Mouse (Mus musculus): ENCODE measurements around the gene Slc25a25.

GRCm38 (mm10) chr2:32458300-32458699, 7.1 kb upstream of the Slc25a25 start:
- no peak for TF ChIP-seq POLR2A (IDR thresholded peaks at IDR 0.05; ENCODE audit: low read depth, low read length)
- TF ChIP-seq ZKSCAN1 (IDR thresholded peaks at IDR 0.05; ENCODE audit: borderline replicate concordance, low read depth, low read length), result no peak
- TF ChIP-seq CTCF (conservative IDR thresholded peaks at IDR 0.05 in 1 of 2, IDR thresholded peaks at IDR 0.05 in 1 of 2; ENCODE audit: low read depth in 2 of 2, low read length in 2 of 2), result no peak
- TF ChIP-seq JUND (conservative IDR thresholded peaks at IDR 0.05; ENCODE audit: low read depth, low read length), result no peak
- no peak for TF ChIP-seq TBP (conservative IDR thresholded peaks at IDR 0.05; ENCODE audit: low read depth, low read length)
- TF ChIP-seq SMC3 (IDR thresholded peaks at IDR 0.05; ENCODE audit: low read depth, low read length), result no peak
